Mouse (Mus musculus): ENCODE measurements around the gene Mkln1. TPM values are rescaled to one million over a fixed set of nuclear protein-coding genes. Genes with fewer than 3 reads are reported as not detected.

Gene Mkln1
- polyA plus RNA-seq, 1 experiment: 153 TPM

DNA sequence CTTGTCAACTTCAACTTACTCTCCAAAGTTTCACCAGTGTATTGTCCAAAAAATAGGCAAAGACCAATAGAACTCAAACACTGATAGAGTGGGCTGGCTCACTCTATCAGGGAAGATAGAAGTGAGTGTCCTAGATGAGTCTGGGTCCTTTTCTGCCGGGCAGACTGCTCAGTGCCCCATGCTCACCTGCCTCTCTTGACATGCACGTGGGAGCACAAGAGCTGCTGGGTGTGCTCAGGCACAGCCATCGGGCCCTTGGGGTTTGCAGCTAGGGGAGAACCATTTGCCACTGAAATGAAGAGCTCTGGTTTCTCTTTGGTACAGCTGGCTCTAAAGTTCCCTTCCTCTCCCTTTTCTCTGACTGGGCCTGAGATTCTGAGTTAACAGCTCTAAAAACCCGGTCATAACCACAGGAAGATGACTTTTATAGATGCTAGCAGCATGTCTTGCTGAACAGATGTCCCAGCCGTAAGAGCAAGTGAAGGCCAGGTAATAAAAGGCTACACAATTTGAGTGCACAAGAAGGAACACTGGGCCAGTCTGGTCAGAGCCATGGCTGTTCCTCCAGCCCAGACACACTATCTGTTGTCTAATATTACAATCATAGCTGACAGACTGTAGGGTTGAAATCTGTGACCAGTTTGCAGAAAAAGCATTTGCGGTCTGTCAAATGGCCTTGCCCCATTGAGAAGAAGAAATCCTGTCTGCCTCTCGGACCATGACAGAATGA, 122.1 kb downstream of the Mkln1 start:
- Histone ChIP-seq H3K9ac (ENCODE audit: low read depth, poor library complexity, severe bottlenecking) (no peak overlapping the region), H3K9me3 (replicated peaks; ENCODE audit: control insufficient read depth, insufficient read depth, low read length, poor library complexity, severe bottlenecking) (no peaks in the 10 kb centered on the region), H3K27ac (ENCODE audit: insufficient read depth, low read length) (no peak overlapping the region), H3K36me3 (ENCODE audit: control insufficient read depth, insufficient read depth, low read length, poor library complexity, severe bottlenecking) (peaks cover 2% of the 10 kb centered on the region; the same call in 1 of the 2 replicates), H3K4me3 (ENCODE audit: low read depth, low read length) (no peak overlapping the region), H3K4me1 (ENCODE audit: control insufficient read depth, insufficient read depth, low read length) (no peaks in the 10 kb centered on the region), H3K27me3 (ENCODE audit: control insufficient read depth, insufficient read depth, low read length, poor library complexity, severe bottlenecking) (no peaks in the 10 kb centered on the region)
- TF ChIP-seq POLR2A (IDR thresholded peaks at IDR 0.05; ENCODE audit: insufficient read depth, low read length) (no peak), EP300 (IDR thresholded peaks at IDR 0.05; ENCODE audit: insufficient read depth, low read depth, low read length) (no peak), CTCF (IDR thresholded peaks at IDR 0.05; ENCODE audit: low read depth, low read length) (no peak)

DNA sequence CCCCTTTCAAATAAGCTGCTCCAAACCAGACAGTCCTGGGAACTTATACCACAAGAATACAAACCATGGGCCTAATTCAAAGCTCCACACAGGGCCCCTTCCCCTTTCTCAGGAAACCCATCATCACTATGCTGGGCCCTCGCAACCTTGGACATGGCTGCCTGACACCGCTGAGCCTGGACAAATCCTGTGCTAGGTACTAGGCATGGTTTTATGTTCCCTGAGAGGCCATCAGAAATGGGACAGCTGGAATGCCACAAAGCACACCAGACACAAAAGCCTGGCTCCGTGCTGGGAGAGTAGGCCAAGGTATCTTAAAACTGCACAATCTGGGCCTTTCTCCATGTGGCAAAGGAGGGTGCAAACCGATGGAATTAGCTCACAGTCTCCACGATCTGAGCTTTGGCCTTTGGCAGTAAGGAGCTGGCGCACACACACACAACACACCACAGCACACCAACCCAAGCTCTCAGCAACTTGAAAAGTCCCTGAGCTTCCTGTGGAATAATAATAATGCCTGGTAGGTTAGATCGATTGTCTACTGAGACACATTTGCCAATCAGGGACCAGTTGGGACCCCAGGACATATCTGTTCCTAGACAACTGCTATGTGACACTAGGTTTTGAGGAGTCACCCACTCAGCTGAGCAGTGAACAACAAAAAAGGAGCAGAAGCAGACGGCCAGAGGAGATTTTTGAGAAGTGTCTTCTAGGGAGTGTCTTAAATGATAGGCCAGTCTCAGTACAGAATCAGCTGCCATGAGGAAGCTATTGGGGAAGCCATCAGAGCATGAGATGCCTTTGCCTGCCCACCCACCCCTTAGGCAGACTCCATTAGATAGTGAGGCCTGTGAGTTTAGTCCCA, 123.2 kb downstream of the Mkln1 start:
- H3K9me3 ChIP-seq (replicated peaks; ENCODE audit: control insufficient read depth, insufficient read depth, low read length, poor library complexity, severe bottlenecking): no peaks in the 10 kb centered on the region
- peaks cover 7% of the 10 kb centered on the region for H3K4me1 ChIP-seq (ENCODE audit: control insufficient read depth, insufficient read depth, low read length)
- no peak overlapping the region for H3K9ac ChIP-seq (ENCODE audit: low read depth, poor library complexity, severe bottlenecking)
- no peak overlapping the region for H3K27ac ChIP-seq (ENCODE audit: insufficient read depth, low read length)
- TF ChIP-seq CTCF (IDR thresholded peaks at IDR 0.05; ENCODE audit: low read depth, low read length) (no peak), EP300 (IDR thresholded peaks at IDR 0.05; ENCODE audit: insufficient read depth, low read depth, low read length) (no peak), POLR2A (IDR thresholded peaks at IDR 0.05; ENCODE audit: insufficient read depth, low read length) (no peak)
- H3K27me3 ChIP-seq (ENCODE audit: control insufficient read depth, insufficient read depth, low read length, poor library complexity, severe bottlenecking): no peaks in the 10 kb centered on the region
- peaks cover 2% of the 10 kb centered on the region; the same call in 1 of the 2 replicates for H3K36me3 ChIP-seq (ENCODE audit: control insufficient read depth, insufficient read depth, low read length, poor library complexity, severe bottlenecking)
- H3K4me3 ChIP-seq (ENCODE audit: low read depth, low read length): no peak overlapping the region

- H3K4me1 ChIP-seq (ENCODE audit: control insufficient read depth, insufficient read depth, low read length): peaks cover 11% of the 10 kb centered on the region
- peaks cover 2% of the 10 kb centered on the region; the same call in 1 of the 2 replicates for H3K36me3 ChIP-seq (ENCODE audit: control insufficient read depth, insufficient read depth, low read length, poor library complexity, severe bottlenecking)
- TF ChIP-seq CTCF (IDR thresholded peaks at IDR 0.05; ENCODE audit: low read depth, low read length) (no peak), EP300 (IDR thresholded peaks at IDR 0.05; ENCODE audit: insufficient read depth, low read depth, low read length) (no peak), POLR2A (IDR thresholded peaks at IDR 0.05; ENCODE audit: insufficient read depth, low read length) (no peak)
- no peaks in the 10 kb centered on the region for H3K9me3 ChIP-seq (replicated peaks; ENCODE audit: control insufficient read depth, insufficient read depth, low read length, poor library complexity, severe bottlenecking)
- no peak overlapping the region for H3K4me3 ChIP-seq (ENCODE audit: low read depth, low read length)
- no peak overlapping the region for H3K9ac ChIP-seq (ENCODE audit: low read depth, poor library complexity, severe bottlenecking)
- no peak overlapping the region for H3K27ac ChIP-seq (ENCODE audit: insufficient read depth, low read length)
- H3K27me3 ChIP-seq (ENCODE audit: control insufficient read depth, insufficient read depth, low read length, poor library complexity, severe bottlenecking): no peaks in the 10 kb centered on the region
Observed at GRCm38 (mm10) chr6:31522478-31522877, 123.9 kb downstream of the Mkln1 start.

GRCm38 (mm10) chr6:31523039-31523438, 124.5 kb downstream of the Mkln1 start:
- Histone ChIP-seq H3K4me1 (ENCODE audit: control insufficient read depth, insufficient read depth, low read length) (peaks cover 11% of the 10 kb centered on the region), H3K9me3 (replicated peaks; ENCODE audit: control insufficient read depth, insufficient read depth, low read length, poor library complexity, severe bottlenecking) (no peaks in the 10 kb centered on the region), H3K27ac (ENCODE audit: insufficient read depth, low read length) (no peak overlapping the region), H3K9ac (ENCODE audit: low read depth, poor library complexity, severe bottlenecking) (no peak overlapping the region), H3K27me3 (ENCODE audit: control insufficient read depth, insufficient read depth, low read length, poor library complexity, severe bottlenecking) (no peaks in the 10 kb centered on the region), H3K36me3 (ENCODE audit: control insufficient read depth, insufficient read depth, low read length, poor library complexity, severe bottlenecking) (peaks cover 2% of the 10 kb centered on the region; the same call in 1 of the 2 replicates), H3K4me3 (ENCODE audit: low read depth, low read length) (no peak overlapping the region)
- no peak for TF ChIP-seq POLR2A (IDR thresholded peaks at IDR 0.05; ENCODE audit: insufficient read depth, low read length)
- no peak for TF ChIP-seq CTCF (IDR thresholded peaks at IDR 0.05; ENCODE audit: low read depth, low read length)
- no peak for TF ChIP-seq EP300 (IDR thresholded peaks at IDR 0.05; ENCODE audit: insufficient read depth, low read depth, low read length)

DNA sequence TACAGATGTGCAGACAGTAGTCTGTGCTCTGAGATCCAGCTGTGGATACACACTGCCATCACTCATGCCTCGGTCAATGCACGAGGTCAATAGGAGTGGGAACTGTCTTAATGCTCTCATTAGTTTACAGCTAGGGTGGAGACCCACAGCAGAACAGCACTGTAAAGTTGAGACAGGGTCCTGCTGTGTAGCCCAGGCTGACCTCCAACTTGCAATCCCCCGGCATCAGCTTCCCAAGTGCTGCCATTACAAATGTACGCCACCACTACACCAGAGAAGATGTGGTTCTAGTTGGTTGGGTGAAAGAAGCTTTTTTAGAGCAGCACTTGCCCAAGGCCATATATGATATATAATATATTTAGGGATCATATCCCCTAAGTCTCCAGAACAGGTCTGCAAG, 125.1 kb downstream of the Mkln1 start:
- Histone ChIP-seq H3K36me3 (ENCODE audit: control insufficient read depth, insufficient read depth, low read length, poor library complexity, severe bottlenecking) (peaks cover 2% of the 10 kb centered on the region; the same call in 1 of the 2 replicates), H3K9ac (ENCODE audit: low read depth, poor library complexity, severe bottlenecking) (no peak overlapping the region), H3K27me3 (ENCODE audit: control insufficient read depth, insufficient read depth, low read length, poor library complexity, severe bottlenecking) (no peaks in the 10 kb centered on the region), H3K4me1 (ENCODE audit: control insufficient read depth, insufficient read depth, low read length) (peaks cover 11% of the 10 kb centered on the region), H3K9me3 (replicated peaks; ENCODE audit: control insufficient read depth, insufficient read depth, low read length, poor library complexity, severe bottlenecking) (no peaks in the 10 kb centered on the region), H3K4me3 (ENCODE audit: low read depth, low read length) (no peak overlapping the region), H3K27ac (ENCODE audit: insufficient read depth, low read length) (no peak overlapping the region)
- TF ChIP-seq POLR2A (IDR thresholded peaks at IDR 0.05; ENCODE audit: insufficient read depth, low read length) (no peak), CTCF (IDR thresholded peaks at IDR 0.05; ENCODE audit: low read depth, low read length) (no peak), EP300 (IDR thresholded peaks at IDR 0.05; ENCODE audit: insufficient read depth, low read depth, low read length) (no peak)
